Mouse (Mus musculus): ENCODE results near the gene Arf3.

DNA sequence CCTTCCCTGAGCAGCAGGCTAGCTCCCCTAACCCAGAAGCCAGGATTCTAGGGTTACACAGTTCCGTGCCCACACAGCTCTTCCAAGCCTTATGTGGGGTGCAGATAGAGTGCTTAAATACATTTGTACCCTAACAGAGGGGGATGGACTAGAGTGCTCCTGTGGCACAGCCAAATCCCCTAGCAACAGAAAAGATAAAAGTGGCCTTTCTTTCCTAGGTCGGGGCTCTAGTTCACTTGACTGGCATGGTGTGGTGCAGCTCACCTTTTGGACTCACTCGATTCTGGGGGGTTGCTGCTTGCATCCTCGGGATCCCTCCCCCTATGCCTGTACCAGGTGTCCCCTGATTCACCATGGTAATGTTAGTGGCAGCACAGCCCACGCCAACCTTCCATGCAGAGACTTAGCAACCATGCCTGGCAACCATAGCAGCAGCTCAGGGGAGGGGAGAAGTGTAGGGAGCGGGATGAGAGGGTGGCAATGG is 45.7 kb upstream of the Arf3 start:
- TF ChIP-seq TAL1 (IDR thresholded peaks at IDR 0.05; ENCODE audit: low read length) (no peak), GATA1 (IDR thresholded peaks at IDR 0.05; ENCODE audit: low read length) (no peak)

Measured in erythroblast, embryonic 14.5 days (primary cell).